Mouse (Mus musculus): ENCODE results near the gene Smg1. TPM values are rescaled to one million over a fixed set of nuclear protein-coding genes. Genes with fewer than 3 reads are reported as not detected.

The Smg1 gene
- polyA plus RNA-seq, 1 experiment from 2014 or later = 22.4 TPM

- Histone ChIP-seq H3K9me3 (ENCODE audit: control insufficient read depth, low read length) (no peaks in the 10 kb centered on the region), H3K9ac (ENCODE audit: low read length) (no peak overlapping the region), H3K4me1 (replicated peaks; ENCODE audit: control insufficient read depth, insufficient read depth, low read length) (no peaks in the 10 kb centered on the region), H3K36me3 (ENCODE audit: control insufficient read depth, insufficient read depth, low read length) (no peaks in the 10 kb centered on the region), H3K27me3 (ENCODE audit: control insufficient read depth, insufficient read depth, low read length) (no peaks in the 10 kb centered on the region), H3K4me2 (ENCODE audit: low read depth, low read length, severe bottlenecking) (no peak overlapping the region), H3K27ac (ENCODE audit: low read depth, low read length) (no peak overlapping the region), H3K4me3 (ENCODE audit: low read depth, low read length) (no peak overlapping the region)
- 73% methylated on average over 3 of the region's 3 CpGs for whole genome bisulfite sequencing
- ATAC-seq (replicated peaks; ENCODE audit: low FRiP score) = no peak
- DNase-seq (ENCODE audit: low spot score) = no peak
Measured at GRCm38 (mm10) chr7:118252979-118253378, 9.5 kb upstream of the Smg1 start.

- 42% methylated on average over 4 of the region's 4 CpGs for WGBS
- Histone ChIP-seq H3K9me3 (ENCODE audit: control insufficient read depth, low read length) (no peaks in the 10 kb centered on the region), H3K4me2 (ENCODE audit: low read depth, low read length, severe bottlenecking) (no peak overlapping the region), H3K27me3 (ENCODE audit: control insufficient read depth, insufficient read depth, low read length) (no peaks in the 10 kb centered on the region), H3K36me3 (ENCODE audit: control insufficient read depth, insufficient read depth, low read length) (no peaks in the 10 kb centered on the region), H3K9ac (ENCODE audit: low read length) (no peak overlapping the region), H3K4me1 (replicated peaks; ENCODE audit: control insufficient read depth, insufficient read depth, low read length) (no peaks in the 10 kb centered on the region), H3K4me3 (ENCODE audit: low read depth, low read length) (no peak overlapping the region), H3K27ac (ENCODE audit: low read depth, low read length) (no peak overlapping the region)
- DNase-seq (ENCODE audit: low spot score) (no peak), ATAC-seq (replicated peaks; ENCODE audit: low FRiP score) (no peak)
Measured at GRCm38 (mm10) chr7:118252349-118252748, 8.9 kb upstream of the Smg1 start.

GRCm38 (mm10) chr7:118251392-118252170 lies 8.1 kb upstream of the Smg1 start:
- Histone ChIP-seq H3K4me3 (ENCODE audit: low read depth, low read length) (no peak overlapping the region), H3K27ac (ENCODE audit: low read depth, low read length) (no peak overlapping the region), H3K9ac (ENCODE audit: low read length) (no peak overlapping the region), H3K4me1 (replicated peaks; ENCODE audit: control insufficient read depth, insufficient read depth, low read length) (no peaks in the 10 kb centered on the region), H3K27me3 (ENCODE audit: control insufficient read depth, insufficient read depth, low read length) (no peaks in the 10 kb centered on the region), H3K36me3 (ENCODE audit: control insufficient read depth, insufficient read depth, low read length) (no peaks in the 10 kb centered on the region), H3K4me2 (ENCODE audit: low read depth, low read length, severe bottlenecking) (no peak overlapping the region), H3K9me3 (ENCODE audit: control insufficient read depth, low read length) (no peaks in the 10 kb centered on the region)
- ATAC-seq (replicated peaks; ENCODE audit: low FRiP score) (no peak), DNase-seq (ENCODE audit: low spot score) (no peak)
- WGBS = 100% methylated on average over 2 of the region's 2 CpGs

GRCm38 (mm10) chr7:118250482-118251160 lies 7.2 kb upstream of the Smg1 start:
- H3K4me2 ChIP-seq (ENCODE audit: low read depth, low read length, severe bottlenecking) = no peak overlapping the region
- WGBS = 88% methylated on average over 4 of the region's 4 CpGs
- H3K27ac ChIP-seq (ENCODE audit: low read depth, low read length) = no peak overlapping the region
- no peaks in the 10 kb centered on the region for H3K4me1 ChIP-seq (replicated peaks; ENCODE audit: control insufficient read depth, insufficient read depth, low read length)
- no peak for ATAC-seq (replicated peaks; ENCODE audit: low FRiP score)
- no peaks in the 10 kb centered on the region for H3K9me3 ChIP-seq (ENCODE audit: control insufficient read depth, low read length)
- H3K9ac ChIP-seq (ENCODE audit: low read length) = no peak overlapping the region
- no peaks in the 10 kb centered on the region for H3K27me3 ChIP-seq (ENCODE audit: control insufficient read depth, insufficient read depth, low read length)
- no peak for DNase-seq (ENCODE audit: low spot score)
- no peaks in the 10 kb centered on the region for H3K36me3 ChIP-seq (ENCODE audit: control insufficient read depth, insufficient read depth, low read length)
- no peak overlapping the region for H3K4me3 ChIP-seq (ENCODE audit: low read depth, low read length)

- no peak overlapping the region for H3K9ac ChIP-seq (ENCODE audit: low read length)
- H3K9me3 ChIP-seq (ENCODE audit: control insufficient read depth, low read length) = no peaks in the 10 kb centered on the region
- H3K4me1 ChIP-seq (replicated peaks; ENCODE audit: control insufficient read depth, insufficient read depth, low read length) = no peaks in the 10 kb centered on the region
- no peaks in the 10 kb centered on the region for H3K27me3 ChIP-seq (ENCODE audit: control insufficient read depth, insufficient read depth, low read length)
- H3K4me3 ChIP-seq (ENCODE audit: low read depth, low read length) = no peak overlapping the region
- no peaks in the 10 kb centered on the region for H3K36me3 ChIP-seq (ENCODE audit: control insufficient read depth, insufficient read depth, low read length)
- WGBS = 85% methylated on average over 2 of the region's 2 CpGs
- DNase-seq (ENCODE audit: low spot score) (no peak), ATAC-seq (replicated peaks; ENCODE audit: low FRiP score) (no peak)
- H3K27ac ChIP-seq (ENCODE audit: low read depth, low read length) = no peak overlapping the region
- H3K4me2 ChIP-seq (ENCODE audit: low read depth, low read length, severe bottlenecking) = no peak overlapping the region
Measured at GRCm38 (mm10) chr7:118249563-118249962, 6.1 kb upstream of the Smg1 start.

GRCm38 (mm10) chr7:118248069-118248468 lies 4.6 kb upstream of the Smg1 start:
- WGBS = 88% methylated on average over 8 of the region's 8 CpGs
- no peak overlapping the region for H3K27ac ChIP-seq (ENCODE audit: low read depth, low read length)
- no peak overlapping the region for H3K4me2 ChIP-seq (ENCODE audit: low read depth, low read length, severe bottlenecking)

GRCm38 (mm10) chr7:118245260-118245659 lies 1.8 kb upstream of the Smg1 start:
- H3K27me3 ChIP-seq (ENCODE audit: control insufficient read depth, insufficient read depth, low read length) = no peaks in the 10 kb centered on the region
- WGBS = 96% methylated on average over 3 of the region's 3 CpGs
- H3K4me1 ChIP-seq (replicated peaks; ENCODE audit: control insufficient read depth, insufficient read depth, low read length) = no peaks in the 10 kb centered on the region
- no peak overlapping the region for H3K4me2 ChIP-seq (ENCODE audit: low read depth, low read length, severe bottlenecking)
- ATAC-seq (replicated peaks; ENCODE audit: low FRiP score) (no peak), DNase-seq (ENCODE audit: low spot score) (no peak)
- H3K36me3 ChIP-seq (ENCODE audit: control insufficient read depth, insufficient read depth, low read length) = no peaks in the 10 kb centered on the region
- no peak overlapping the region for H3K9ac ChIP-seq (ENCODE audit: low read length)
- no peak overlapping the region for H3K4me3 ChIP-seq (ENCODE audit: low read depth, low read length)
- H3K27ac ChIP-seq (ENCODE audit: low read depth, low read length) = no peak overlapping the region
- H3K9me3 ChIP-seq (ENCODE audit: control insufficient read depth, low read length) = no peaks in the 10 kb centered on the region

More at GRCm38 (mm10) chr7:118248069-118248468, 4.6 kb upstream of the Smg1 start:
- no peak overlapping the region for H3K4me3 ChIP-seq (ENCODE audit: low read depth, low read length)
- H3K36me3 ChIP-seq (ENCODE audit: control insufficient read depth, insufficient read depth, low read length) = no peaks in the 10 kb centered on the region
- no peaks in the 10 kb centered on the region for H3K27me3 ChIP-seq (ENCODE audit: control insufficient read depth, insufficient read depth, low read length)
- ATAC-seq (replicated peaks; ENCODE audit: low FRiP score) = no peak
- no peaks in the 10 kb centered on the region for H3K4me1 ChIP-seq (replicated peaks; ENCODE audit: control insufficient read depth, insufficient read depth, low read length)
- H3K9ac ChIP-seq (ENCODE audit: low read length) = no peak overlapping the region
- H3K9me3 ChIP-seq (ENCODE audit: control insufficient read depth, low read length) = no peaks in the 10 kb centered on the region
- DNase-seq (ENCODE audit: low spot score) = no peak

GRCm38 (mm10) chr7:118242911-118243412 lies 508 bp downstream of the Smg1 start:
- Histone ChIP-seq H3K4me2 (ENCODE audit: low read depth, low read length, severe bottlenecking) (peak overlapping the region; percentile 73), H3K27me3 (ENCODE audit: control insufficient read depth, insufficient read depth, low read length) (no peaks in the 10 kb centered on the region), H3K9ac (ENCODE audit: low read length) (peak overlapping the region; percentile 94), H3K36me3 (ENCODE audit: control insufficient read depth, insufficient read depth, low read length) (no peaks in the 10 kb centered on the region), H3K4me3 (ENCODE audit: low read depth, low read length) (peak overlapping the region; percentile 88), H3K27ac (ENCODE audit: low read depth, low read length) (peak overlapping the region; percentile 93), H3K9me3 (ENCODE audit: control insufficient read depth, low read length) (no peaks in the 10 kb centered on the region), H3K4me1 (replicated peaks; ENCODE audit: control insufficient read depth, insufficient read depth, low read length) (no peaks in the 10 kb centered on the region)
- ATAC-seq (replicated peaks; ENCODE audit: low FRiP score) (peak; percentile 73), DNase-seq (ENCODE audit: low spot score) (no peak)
- WGBS = 0% methylated on average over 44 of the region's 50 CpGs

Data from forebrain, embryonic 11.5 days (tissue).